Mouse (Mus musculus): Measurements from ENCODE around the gene Parp9.

Parp9 gene

DNA sequence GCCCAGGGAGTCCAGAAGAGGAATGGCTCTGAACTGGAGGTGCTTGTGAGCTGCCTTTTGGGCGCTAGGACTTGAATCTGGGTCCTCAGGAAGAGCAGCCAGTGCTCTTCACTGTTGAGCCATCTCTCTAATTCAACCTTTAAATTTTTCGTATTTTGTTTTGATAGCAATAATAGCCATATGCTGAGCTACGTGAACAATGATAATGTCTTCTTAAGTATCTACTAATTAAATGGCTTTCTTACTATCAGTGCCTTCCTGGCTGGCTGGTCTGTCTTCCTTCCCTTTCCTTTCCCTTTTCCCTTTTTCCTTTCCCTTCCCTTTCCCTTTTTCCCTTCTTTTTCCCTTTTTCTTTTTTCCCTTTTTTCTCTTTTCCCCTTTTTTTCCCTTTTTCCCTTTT lies 70.1 kb downstream of the Parp9 start:
- no peak for DNase-seq

DNA sequence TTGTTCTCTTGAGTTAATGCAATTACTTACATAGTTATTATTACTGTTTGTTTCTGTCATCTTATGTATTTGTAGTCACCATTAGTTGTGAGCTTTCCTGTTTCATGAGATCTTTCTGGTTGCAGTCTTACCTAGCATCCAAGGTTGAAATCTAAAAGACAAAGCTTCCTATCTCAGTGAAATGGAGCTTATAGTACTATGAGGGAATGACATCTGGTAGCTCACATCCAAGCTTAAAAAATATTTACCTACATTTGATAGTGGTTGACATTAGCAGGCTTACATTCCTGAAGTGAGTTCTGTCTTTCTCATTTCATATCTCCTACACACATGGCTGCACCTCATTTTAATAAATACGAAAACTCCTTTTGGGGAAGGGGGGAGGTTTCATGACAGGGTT lies 78.1 kb downstream of the Parp9 start:
- DNase-seq = no peak
